In the genomic region with DNA sequence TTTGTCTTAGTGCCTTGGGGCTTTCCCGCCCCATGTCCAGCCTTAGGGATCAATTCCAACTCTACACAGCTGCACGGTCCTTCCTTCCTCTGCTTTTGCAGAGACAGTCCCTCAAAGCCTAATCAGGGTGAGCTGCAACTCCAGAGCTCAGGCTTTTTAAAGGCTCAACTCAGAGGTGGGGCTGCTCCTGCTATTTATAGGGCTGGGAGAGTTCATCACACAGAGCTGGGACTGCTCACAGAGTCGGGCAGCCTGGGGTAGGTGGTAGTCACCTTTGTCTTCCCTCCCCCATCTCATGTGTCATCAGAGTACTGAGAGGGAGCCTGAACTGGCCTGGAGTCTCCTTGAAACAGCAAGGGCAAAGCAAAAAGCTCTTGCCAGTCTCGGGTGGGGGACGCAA, we compare ENCODE assay signal across 9 mouse cellular contexts. TPM values are rescaled to one million over a fixed set of nuclear protein-coding genes. Genes with fewer than 3 reads are reported as not detected.
DNase-seq lines count a peak whose midpoint lies in the region; ATAC-seq lines count a peak whose summit lies in the region.
"Had no signal": no experiment of that assay in that cellular context is flagged by ENCODE, and none has a peak within 500 bp of the region (broad histone marks: within the 10 kb centered on the region; RNA-seq: fewer than 3 reads in every experiment).

No protein-coding gene starts in this region.

- no peak overlapping the region for H3K4me2 ChIP-seq in limb, embryonic 12.5 days
- H3K4me2 ChIP-seq: neural tube, embryonic 12.5 days had no signal

- H3K27me3 ChIP-seq in limb, embryonic 12.5 days: no peaks in the 10 kb centered on the region
- H3K27me3 ChIP-seq: neural tube, embryonic 12.5 days had no signal

- H3K27ac ChIP-seq in limb, embryonic 12.5 days: 0 out of 2 replicates have a peak overlapping the region, but pooled peaks have one; percentile 23
- H3K27ac ChIP-seq: neural tube, embryonic 12.5 days had no signal

- H3K4me3 ChIP-seq in limb, embryonic 12.5 days (replicated peaks): no peak overlapping the region
- H3K4me3 ChIP-seq: neural tube, embryonic 12.5 days had no signal

- WGBS in limb, embryonic 12.5 days: 56% methylated on average over 5 of the region's 5 CpGs

- 0 out of 2 replicates have a peak, but pooled peaks have one; percentile 39 for ATAC-seq in limb, embryonic 12.5 days (ENCODE audit: insufficient number of reproducible peaks, insufficient read depth, low FRiP score, low TSS enrichment, low read depth)

- H3K36me3 ChIP-seq in limb, embryonic 12.5 days: peaks cover 29% of the 10 kb centered on the region; the same call in 1 of the 2 replicates

- H3K4me1 ChIP-seq in limb, embryonic 12.5 days (replicated peaks): peaks cover 34% of the 10 kb centered on the region

- H3K9me3 ChIP-seq in limb, embryonic 12.5 days: no peaks in the 10 kb centered on the region
- H3K9me3 ChIP-seq: neural tube, embryonic 12.5 days had no signal

- no peak overlapping the region; the same call in 1 of the 2 replicates for H3K9ac ChIP-seq in limb, embryonic 12.5 days (replicated peaks)
- H3K9ac ChIP-seq: neural tube, embryonic 12.5 days had no signal

- peak; percentile 46 to 55 for DNase-seq in gastrocnemius, adult 8-10 months (ENCODE audit: low spot score in 2 of 2)
- DNase-seq in gastrocnemius, postnatal 4 days (ENCODE audit: low spot score in 2 of 2): no peak
- DNase-seq in ZHBTc4 (ENCODE audit: low read depth, low spot score): peak; percentile 37
- DNase-seq in heart, adult 18-20 months: peak; percentile 73 to 82
- no peak for DNase-seq in thymus, postnatal 0 days (ENCODE audit: low spot score)
- no peak for DNase-seq in spleen, postnatal 36 days (ENCODE audit: low spot score in 2 of 2)
- no peak for DNase-seq in thymus, postnatal 36 days

RNA-seq across cellular contexts. Expression of a gene that starts 22.8 kb away (rescaled TPM):
- 10 to 100 TPM in 3 of 4 experiments, 1 to 10 TPM in 1; 9.2 to 12.8 (median 11.0) TPM for total RNA-seq in gastrocnemius, adult 8-10 months (2022)
- 10 to 100 TPM; 41.7 to 47.7 TPM for total RNA-seq in gastrocnemius, postnatal 4 days (2021)
- total RNA-seq in heart, adult 18-20 months (2021): 10 to 100 TPM; 13.9 to 14.3 TPM
- polyA plus RNA-seq in limb, embryonic 12.5 days (2016; fragmentation: Nextera tagmentation; extraction: Ambion mirVana): 6.6 and 7.6 TPM in 2 replicates
- polyA plus RNA-seq in thymus, postnatal 0 days (2015; fragmentation: Nextera tagmentation; extraction: Ambion mirVana): 2.1 and 2.6 TPM in 2 replicates

RNA-seq across cellular contexts. Expression of a gene that starts 37.9 kb away (rescaled TPM):
- total RNA-seq in gastrocnemius, adult 8-10 months (2022): 10 to 100 TPM; 18.7 to 25.6 (median 21.5) TPM
- total RNA-seq in gastrocnemius, postnatal 4 days (2021): 10 to 100 TPM; 59.0 to 76.0 TPM
- total RNA-seq in heart, adult 18-20 months (2021): 10 to 100 TPM; 19.7 to 27.7 TPM
- 45.9 and 46.7 TPM in 2 replicates for polyA plus RNA-seq in limb, embryonic 12.5 days (2016; fragmentation: Nextera tagmentation; extraction: Ambion mirVana)
- 32.9 and 36.9 TPM in 2 replicates for polyA plus RNA-seq in thymus, postnatal 0 days (2015; fragmentation: Nextera tagmentation; extraction: Ambion mirVana)

Comparison
In these comparisons a context has a peak if more than half of its experiments do, and no peak if none do; other contexts are left out.
1. DNase-seq: peak in gastrocnemius, adult 8-10 months (2 of 2), ZHBTc4 (single experiment) and heart, adult 18-20 months (2 of 2); none in gastrocnemius, postnatal 4 days (0 of 2), thymus, postnatal 0 days (single experiment), spleen, postnatal 36 days (0 of 2) and thymus, postnatal 36 days (0 of 2).